Mouse (Mus musculus): ENCODE data around the gene Auh.

Auh gene

DNA sequence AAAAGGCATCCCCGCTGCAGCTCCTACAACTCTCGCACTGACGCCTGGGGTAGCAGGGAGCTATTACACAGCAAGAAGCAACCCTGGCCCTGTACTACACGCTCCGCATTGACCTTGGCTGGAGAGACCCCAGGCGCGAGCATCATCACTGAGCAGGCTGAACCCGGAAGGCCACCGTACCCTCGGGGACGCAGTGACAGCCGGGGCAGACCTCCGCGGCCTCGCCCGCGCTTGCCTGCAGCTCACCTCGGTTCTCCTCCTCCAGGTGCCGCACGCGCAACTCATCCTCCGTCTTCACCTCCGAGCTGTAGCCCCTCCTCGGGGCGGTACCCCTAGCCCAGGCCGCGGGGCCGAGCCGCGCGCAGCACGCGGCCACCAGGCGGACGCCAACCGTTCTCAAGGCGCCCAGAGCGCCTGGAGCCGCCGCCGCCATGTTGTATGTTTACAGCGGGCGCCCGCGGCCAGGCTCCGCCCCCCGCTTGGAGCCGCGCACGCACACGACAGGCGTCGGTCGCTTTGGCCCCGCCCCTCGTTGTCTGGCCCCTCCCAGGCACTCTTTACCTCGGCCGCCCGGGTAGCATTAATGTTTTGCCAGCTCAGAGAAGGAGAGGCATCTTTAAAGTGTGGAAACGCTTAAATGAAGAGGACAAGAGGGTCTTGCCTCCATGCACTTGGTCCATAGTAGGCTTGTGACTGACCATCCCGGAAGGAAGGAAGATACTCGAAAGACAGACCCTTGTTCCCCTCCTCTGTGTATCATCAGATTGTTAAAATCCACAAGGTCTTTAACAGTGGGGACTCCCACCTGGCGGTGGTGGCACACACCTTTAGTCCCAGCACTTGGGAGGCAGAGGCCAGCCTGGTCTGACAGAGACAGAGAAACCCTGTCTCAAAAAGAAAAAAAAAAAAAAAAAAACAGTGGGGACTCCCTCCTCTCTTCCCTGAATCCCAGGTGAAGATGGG, at the start of gene Auh:
TSS of gene Auh (minus strand) at position 473 of the 963 bp plus-strand sequence.
- DNase-seq: peak; percentile 92

DNA sequence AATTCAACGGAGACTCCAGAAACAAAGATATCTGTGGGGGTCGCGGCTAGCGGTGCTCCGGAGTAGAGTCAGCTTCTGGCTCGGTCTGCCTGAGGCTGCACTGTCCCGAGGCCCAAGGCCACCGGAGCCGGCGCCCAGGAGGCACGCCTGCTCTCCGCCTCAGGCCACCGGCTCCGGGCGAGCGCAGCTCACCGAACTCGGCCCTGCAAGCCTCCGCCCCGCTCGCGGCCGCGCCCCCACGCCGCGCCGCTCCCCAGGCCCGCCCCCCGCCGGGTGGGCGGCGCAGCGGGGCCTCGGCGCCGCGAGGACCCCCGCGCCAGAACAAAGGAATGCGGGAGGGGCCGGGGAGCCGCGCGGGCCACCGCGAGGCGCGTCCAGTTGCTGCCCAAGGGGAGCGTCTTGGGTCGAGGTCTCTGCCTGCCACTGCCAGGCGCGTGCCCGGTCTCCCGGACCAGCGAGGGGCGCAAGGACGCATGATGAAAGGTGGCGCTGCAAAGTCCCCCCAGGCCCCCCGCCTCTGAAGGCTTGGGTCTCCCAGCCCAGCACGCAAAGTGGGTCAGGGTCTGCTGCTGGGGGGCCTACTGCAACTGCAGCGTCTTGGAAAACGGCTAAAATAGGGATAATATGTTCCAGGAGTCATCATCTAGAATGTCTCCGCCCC, 49.0 kb upstream of the Auh start:
- peak; percentile 50 for DNase-seq

DNA sequence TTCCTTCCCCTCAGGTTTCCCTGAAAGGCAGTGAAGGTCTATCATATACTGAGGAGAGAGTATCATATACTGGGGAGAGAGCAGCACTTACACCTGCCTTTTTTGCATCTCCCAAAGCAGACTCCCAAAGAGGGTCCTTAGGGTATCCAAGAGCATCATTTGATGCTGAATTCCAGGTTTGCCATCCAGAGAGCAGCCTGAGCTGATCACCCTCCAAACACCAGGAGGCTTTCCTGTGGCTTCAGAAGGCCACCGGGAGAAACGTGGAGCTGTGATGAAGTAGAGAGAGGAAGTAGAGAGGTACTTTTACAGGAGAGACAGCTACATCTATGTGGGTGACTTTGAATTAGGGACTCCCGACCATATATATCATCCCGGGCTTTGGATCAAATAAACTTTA, 48.3 kb upstream of the Auh start:
- no peak for DNase-seq

DNA sequence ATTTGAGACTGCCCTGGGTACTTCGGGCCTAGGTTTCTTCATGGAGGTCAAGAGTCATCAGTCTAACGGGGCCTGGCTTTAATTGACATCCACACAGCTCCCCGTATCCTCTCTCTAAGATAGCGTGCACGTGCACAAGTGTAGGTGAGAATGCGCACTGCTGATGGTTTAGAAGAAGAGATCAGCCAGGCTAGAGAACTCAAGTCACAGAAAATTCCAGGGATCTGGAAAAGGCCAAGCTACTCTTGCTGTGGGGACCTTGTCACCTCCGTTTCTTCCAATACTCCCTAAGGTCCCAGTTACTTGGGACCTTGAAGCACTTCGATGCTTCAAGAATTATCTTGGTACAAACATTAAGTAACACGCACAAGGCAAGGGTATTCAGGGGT, 47.7 kb upstream of the Auh start:
- no peak for DNase-seq

DNA sequence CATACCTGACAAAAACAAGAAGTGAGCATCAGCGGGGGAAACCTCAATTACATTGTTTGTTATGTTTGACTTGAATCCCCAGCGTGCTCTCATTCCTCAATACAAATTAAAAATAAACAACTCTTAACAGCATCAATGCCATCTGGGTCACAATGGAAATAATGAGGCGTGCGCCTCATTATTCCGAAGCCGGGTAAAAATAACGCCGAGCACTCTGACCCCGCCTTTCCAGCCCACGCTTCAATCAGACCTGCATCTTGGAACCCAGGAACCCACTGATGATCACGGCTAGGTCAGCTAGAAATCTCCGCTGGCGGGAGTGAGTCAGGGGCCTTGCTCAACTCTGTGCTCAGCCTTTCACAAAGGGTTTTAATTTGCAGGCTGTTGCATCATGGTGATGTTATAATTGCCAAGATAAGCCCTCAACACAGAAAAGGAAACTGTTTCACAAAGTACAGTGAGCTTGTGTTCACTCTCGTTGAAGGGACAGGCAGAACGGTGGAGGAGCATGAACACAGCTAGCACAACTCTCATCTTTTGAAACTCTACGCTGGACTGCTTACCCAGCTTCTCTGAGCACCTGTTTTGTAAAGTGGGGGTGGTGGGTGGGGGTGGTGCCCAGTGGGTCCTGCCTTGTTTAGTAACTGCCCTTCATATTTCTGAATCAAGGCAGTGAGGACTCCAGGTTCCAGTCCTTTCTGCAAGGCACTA, 47.2 kb upstream of the Auh start:
- DNase-seq: peak; percentile 62

DNA sequence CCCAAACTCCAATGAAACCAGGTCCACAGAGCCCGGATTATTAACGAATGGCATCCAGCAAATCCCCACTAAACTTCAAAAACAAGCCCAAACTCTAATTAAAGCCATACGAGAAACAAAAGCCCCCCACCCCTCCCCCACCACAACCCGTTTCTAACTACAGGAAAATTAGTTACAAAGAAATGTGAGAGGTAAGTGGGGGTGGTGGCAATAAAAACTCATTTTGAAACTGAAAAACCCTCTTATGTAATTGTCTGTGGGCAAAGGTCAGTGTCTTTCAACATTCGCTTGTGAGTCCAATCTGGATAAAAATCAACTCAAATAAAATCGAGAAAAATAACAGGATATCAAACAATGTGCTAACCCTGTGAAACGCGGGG, 46.6 kb upstream of the Auh start:
- DNase-seq: no peak

DNA sequence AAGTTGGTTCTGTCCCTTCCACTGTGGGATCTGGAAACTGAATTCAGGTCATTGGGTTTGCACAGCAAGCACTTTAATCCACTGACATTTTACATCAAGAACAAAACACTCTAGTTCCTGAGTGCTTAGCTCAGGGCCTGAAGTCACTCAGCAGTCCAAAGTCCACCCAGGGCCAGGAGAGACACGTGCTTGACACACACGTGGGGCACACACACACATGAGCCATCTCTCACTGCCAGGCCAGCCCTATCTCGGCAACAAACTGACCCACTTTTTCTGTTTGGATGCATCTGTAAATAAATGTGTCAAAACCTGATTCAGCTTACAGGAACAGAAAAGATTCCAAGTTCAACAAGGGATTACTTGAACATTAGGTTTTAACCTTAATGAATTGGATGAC, 45.2 kb upstream of the Auh start:
- peak; percentile 21 for DNase-seq

DNA sequence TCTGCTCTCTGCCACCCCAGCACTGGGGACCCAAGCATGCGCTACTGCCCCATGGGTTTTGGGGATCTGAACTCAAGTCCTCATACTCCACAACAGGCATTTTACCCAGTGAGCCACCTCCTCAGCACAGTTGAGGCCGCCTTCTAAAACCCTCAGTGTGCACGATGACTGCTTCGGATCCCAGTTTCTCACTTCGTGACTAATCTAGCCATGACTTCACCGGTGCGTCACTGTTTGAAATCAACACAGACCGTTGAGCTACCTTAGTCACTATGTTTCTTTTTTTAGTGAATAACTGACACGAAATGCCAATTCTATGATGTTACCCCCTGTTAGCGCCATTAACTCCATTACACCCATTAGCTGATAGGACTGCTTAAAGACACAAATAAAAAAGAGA, 43.9 kb upstream of the Auh start:
- DNase-seq: no peak

DNA sequence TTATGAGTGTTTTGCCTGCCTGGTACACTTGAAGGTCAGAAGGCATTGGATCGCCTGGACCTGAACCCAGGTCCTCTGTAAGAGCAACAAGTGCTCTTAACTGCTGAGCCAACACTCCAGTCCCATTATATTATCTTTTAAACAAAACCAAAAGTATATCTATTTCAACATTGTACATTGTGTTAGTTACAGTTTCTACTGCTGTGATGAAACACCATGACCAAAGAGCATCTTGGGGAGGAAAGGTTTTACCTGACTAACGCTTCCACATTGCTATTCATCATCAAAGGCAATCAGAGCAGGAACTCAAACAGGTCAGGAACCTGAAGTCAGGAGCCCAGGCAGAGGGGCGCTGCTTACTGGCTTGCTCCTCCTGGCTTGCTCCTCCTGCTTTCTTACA, 43.1 kb upstream of the Auh start:
- no peak for DNase-seq

DNA sequence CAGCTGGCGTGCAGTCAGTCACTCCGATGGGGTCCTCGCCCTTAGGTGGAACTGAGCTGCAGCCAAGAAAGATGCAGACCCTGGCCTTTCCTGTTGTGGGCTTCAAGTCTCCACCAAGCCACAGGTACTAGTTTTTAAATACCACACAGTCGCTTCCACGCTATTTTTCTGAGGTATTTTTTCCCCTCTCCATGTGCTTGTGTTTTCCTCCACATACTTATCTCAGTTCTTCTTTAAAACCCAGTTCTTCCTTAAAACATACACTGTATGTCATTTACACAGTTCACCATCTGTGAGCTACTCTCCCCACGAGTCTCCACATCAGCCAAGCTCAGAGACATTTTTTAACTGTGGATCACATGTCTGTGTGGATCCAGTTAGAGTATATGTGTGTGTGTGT, 41.4 kb upstream of the Auh start:
- no peak for DNase-seq

DNA sequence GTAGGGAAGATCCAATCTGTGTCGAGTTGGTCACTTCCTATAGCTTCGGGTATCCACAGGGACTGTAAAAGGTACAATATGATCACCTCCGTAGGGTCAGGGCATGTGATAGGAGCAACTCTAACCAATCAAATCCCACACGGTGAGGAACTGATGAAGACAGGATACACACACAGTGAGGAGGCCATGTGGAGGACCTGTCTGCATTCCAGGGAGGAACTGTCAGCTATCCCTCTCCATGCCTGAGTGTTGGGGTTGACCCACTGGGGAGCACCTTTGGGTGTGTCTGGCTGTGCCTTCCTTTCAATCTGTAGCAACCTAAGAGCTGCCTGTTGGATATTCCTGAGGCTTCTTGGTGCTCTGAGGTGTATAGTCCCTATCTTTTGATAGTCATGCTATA, 33.4 kb upstream of the Auh start:
- DNase-seq: no peak

DNA sequence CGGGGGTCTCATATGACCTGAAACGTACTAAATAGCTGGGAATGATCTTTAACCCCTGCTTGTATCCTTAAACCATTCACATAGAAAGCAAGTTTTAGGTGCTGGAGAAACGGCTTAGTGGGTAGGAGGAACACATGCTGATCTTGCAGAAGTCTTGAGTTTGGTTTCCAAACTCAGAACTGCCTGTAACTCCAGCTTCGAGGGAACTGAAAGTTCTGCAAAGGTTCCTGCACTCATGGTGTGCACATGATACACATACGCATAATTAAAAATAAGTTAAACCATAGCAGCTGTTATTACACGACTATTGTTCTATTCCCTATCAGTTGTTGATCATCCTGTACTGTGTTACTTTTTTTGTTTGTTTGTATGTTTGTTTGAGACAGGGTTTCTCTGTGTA, 32.9 kb upstream of the Auh start:
- DNase-seq: no peak

DNA sequence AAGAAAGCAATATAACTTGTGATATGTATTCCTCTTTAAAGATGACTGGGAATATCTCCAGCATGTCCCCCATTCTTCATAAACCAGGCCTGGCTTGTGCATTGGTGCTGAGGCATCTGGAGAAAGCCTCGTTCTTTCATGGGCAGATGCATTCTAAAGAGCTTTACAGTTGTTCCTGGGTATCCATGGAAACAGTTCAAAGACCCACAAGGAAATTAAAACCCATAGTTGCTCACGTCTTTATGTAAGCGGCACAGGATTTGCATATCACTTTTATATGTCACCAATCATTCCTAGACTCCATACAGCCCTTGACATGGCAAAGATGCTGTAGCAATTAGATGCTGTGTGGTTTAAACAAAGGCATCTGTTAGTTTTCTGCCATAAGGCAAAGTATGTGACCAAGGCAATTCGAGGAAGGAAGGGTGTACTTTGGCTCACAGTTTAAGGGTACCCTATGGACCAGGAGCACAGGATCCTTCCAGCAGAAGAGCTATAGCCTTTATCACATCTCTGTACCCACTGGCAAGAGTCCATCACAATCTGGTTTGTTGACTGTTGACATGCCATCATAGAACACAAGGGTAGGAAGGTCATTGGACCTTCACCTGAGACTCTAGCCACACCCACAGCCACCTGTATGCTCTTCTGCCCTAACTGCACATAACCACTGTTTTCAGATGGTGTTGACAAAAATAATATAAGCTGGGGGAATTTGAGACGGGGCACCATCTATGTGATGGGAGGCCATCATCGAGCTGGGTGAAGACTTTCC, 24.5 kb upstream of the Auh start:
- no peak for DNase-seq

DNA sequence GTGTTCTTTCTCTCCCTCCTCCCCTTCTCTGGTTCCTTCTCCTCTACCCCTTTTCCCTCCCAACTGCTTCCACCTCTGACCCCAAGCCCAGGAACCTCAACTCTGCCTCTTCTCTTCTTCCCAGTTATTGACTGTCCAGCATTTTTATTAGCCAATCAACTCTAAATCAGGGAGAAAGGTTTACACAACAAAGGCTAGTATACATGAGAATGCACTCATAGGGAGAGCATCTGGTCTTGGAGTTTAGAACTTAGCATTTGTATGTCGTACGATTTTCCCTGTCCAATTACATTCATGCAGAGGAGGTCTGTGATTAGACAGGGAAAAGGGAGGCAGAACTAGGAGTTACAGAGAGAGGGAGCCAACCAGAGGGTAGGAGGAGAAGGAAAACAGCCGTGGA, 19.7 kb upstream of the Auh start:
- no peak for DNase-seq

DNA sequence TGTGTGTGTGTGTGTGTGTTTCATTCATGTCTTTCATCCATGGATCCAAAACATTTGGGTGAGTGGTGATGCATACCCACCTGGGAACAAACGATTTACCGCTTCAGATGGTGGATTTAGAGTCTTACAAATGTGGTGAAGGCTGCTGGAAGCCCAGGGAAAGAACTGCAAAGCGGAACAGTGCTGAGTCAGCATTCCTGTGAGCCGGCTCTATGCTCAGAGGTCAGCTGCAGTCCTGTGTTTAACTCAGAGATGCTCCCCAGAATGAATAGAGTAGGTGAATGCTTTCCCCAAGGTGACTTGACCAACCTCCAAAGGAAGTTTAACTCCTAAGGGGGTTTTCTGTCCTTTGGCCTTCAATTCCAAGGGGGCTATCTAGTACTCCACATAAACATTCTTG, 18.1 kb upstream of the Auh start:
- DNase-seq: no peak

DNA sequence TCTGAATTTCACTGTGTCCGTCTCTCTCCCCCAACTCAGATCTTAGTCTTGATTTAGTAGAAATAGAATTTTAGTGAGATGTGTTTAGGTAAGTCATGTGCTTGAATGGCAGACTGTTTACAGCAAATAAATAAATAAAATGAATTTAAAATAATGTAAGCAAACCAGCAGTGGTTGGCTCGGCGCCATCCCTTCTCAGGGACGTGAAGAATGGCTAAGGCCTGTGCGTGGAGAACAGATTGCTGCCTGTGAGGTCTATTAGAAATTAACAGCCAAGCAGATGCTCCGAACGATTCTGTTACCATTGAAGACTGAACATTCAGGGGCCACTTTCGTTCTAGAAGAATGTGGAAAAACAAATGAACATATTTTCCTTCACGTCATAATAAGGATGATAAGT, 16.3 kb upstream of the Auh start:
- DNase-seq: no peak

DNA sequence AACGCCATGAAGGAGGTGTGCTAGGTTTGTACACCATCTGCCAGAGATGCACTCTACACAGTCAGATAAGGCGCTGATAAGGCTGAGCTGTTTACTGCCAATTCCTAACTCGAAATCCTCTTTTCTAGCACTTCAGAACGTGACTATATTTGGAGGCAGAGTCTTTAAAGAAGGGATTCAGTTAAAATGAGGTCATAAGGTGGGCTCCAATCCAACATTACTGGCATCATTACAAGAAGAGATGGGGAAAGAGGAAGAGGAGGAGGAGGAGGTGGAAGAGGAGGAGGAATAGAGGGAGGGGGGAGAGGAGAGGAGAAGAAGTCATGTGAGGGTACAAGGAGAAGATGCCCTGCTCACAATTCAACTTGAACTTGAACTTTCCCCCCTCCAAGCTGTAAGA, 14.6 kb upstream of the Auh start:
- peak; percentile 38 for DNase-seq

DNA sequence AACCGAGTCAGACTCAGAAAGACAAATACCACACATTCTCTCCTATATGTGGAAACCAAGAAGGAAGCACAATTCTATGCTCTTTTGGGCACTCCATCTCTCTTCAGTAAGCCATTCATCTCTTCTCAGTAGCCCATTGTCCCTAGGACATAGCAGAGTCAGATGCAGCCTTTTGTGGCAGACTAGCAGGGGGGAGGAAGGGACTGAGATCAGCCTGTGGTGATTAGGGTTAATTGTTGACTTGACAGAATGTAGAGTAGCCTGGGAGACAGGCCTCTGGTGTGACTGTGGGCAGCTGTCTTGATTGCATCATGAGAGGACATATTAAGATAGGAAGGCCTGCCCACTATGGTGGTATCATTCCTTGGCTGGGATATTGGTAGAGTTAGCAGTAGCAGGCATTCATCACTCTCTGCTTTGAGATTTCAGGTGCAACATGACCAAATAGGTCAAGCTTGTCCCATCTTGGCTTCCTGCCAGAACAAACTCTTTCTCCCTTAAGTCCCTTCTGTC, 13.5 kb upstream of the Auh start:
- no peak for DNase-seq

DNA sequence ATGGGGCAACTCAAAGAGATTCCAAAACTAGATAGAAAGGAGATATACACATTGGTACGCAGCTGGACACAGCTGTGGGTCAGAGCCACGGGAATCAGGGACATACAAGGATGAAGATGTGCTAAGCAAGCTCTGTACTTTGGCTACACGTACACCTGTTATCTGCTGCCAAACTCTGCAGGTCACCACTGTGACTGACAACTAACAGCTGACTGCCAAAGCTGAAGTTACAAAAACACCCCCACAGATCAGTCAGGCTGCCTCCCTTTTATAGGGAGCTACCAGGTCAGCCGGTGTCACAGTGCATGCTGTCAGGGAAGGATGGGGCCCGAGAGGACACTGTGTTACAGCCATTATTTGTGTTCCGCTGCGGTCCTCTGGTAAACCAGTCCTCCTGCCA, 11.5 kb upstream of the Auh start:
- no peak for DNase-seq

DNA sequence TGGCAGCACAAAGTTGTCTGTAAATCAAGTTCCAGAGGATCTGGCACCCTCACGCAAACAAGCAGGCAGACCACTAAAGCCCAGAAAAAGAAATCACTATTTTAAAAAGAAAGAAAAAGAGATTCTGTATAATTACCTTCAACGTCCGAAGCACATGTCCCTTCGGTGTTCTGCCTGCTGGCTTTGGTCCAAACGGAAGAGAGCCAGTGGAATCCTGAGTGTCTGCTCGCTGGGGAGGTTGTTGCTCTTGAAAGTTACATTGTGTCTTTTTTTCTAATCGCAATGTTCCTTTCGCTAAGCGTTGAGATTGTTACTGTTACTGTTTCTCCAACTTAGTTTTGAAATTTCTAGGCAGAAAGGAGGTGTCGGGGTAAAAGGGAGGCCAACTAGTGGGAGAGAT, 1.1 kb upstream of the Auh start:
- DNase-seq: peak; percentile 38

DNA sequence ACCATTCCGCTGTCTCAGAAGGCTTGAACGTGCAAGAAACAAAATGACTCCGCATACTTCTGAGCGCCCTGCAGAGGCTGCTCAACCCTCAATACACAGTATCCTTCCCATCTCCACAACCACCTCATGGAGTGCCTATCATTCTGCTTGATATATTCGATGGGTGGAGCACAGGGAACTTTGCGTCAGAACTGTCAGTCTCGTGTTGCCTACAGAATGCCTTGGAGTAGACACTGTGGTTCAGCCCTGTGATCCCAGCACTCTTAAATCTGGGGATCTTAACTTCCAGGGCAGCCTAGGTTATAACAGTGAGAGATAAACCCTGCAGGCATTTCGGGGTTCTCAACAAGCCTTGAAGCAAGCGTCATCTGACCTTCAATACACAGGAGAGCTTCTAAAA, 1.1 kb downstream of the Auh start:
- no peak for DNase-seq

DNA sequence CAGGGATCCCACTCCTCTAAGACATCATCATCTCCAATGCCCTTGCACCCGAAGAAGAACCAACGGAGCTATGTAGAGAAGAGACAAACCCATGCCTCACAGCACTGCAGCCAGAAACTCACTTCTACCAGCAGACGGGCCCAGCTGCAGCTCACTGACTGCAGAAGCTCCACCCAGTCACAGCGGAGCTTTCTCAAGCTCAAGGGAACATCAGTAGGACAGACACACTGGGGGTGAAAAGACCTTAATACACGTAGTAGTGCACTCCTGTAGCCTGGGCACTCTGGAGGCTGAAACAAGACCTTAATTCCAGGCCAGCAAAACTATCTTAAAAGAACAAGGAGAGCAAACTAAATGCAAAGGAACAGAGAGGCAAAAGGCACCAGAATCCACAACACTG, 5.0 kb downstream of the Auh start:
- DNase-seq: no peak

DNA sequence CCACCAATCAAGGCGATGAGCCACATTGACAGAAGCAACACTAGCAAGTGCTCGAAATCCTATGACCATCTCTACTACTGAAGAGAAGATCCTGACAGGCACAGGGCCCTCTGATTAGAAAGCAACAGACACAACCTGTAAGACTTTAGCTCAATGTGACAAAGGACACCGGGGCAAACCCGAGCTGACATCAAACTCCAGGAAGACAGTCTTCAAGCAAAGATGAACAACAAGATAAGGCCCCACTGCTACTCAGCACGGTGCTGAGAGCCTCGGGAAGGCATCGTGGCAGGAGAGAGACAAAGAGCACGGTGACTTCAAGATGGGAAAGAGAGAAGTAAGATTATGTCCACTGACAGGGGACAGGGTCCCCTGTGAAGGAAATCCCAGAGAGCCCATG, 7.5 kb downstream of the Auh start:
- DNase-seq: no peak
